Mouse (Mus musculus) thymus, adult 2 months (tissue): ENCODE data around the gene Avpi1.

ENCODE experiments used
- CTCF ChIP-seq: fragments of 200-500 bp; IDR thresholded peaks from 2 replicates; pipeline ENCODE4 v1.5.1; 2012; ENCODE audit warnings: mild to moderate bottlenecking, control low read depth, low read length, moderate library complexity, borderline replicate concordance; ENCODE audit not compliant: control insufficient read depth, poor library complexity, insufficient read depth; ENCODE audit errors: extremely low read depth
- POLR2A ChIP-seq: fragments of 200-500 bp; IDR thresholded peaks from 2 replicates; pipeline ENCODE4 v1.6.1; 2012; ENCODE audit warnings: mild to moderate bottlenecking, low read length, control low read depth, moderate library complexity; ENCODE audit not compliant: control insufficient read depth, poor library complexity, insufficient read depth; ENCODE audit errors: extremely low read depth

- TF ChIP-seq CTCF (no peak), POLR2A (no peak)
These were observed 53.8 kb downstream of the Avpi1 start for GRCm38 (mm10) chr19:42075051-42075450.
